Mouse (Mus musculus): ENCODE measurements around the gene Smarca2.

DNA sequence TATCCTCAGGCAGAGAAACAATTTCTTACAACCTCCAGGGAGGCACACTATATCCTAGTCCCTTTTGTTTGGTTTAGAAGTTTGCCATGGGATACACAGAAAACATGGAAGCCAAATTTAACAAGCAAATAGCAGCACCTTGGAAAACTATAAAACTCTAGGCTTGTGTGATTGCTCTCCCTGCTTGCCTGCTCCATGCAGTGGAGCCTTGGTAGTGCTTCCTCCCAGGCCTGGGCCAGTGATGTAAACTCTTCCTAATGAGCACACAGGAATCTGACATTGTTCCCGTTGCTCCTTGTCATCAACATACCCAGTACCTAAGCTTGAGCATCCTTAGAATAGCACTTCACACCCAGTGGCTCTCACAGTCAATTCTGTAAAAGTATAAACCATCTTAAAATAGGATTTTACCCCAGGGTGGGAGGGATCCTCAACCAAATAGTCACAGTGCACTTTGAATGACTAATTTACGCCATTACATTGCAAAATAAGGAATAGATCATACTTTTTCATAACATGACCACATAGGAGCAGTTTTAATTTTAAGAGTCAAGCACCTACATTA lies 1.5 kb upstream of the Smarca2 start:
- TF ChIP-seq CTCF (IDR thresholded peaks at IDR 0.05; ENCODE audit: extremely low read depth, insufficient read depth, insufficient read length, insufficient replicate concordance) = no peak
- no peak for TF ChIP-seq POLR2A (IDR thresholded peaks at IDR 0.05; ENCODE audit: low read depth, low read length)

All from spleen, adult 2 months (tissue).